Mouse (Mus musculus): ENCODE results near the gene Twsg1.

DNA sequence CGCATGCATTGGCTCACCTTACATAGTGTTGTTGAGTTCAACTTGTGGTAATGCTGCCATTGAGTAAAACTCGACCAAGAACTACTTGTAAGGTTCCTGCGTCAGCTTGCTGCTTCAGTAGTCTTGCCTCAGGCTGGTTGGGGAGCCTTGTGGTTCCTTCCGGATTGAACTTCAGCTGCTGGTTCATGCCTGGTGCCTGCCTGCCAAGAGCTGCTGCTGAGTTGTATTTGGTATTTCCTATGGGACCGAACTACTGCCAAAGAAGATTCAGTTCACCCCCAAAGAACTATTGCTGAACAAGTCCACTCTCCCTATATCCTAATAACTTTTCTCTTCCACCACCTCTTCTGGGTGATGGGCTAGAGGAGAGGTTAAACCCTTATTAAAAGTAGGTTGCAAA is 61.5 kb downstream of the Twsg1 start:
- TF ChIP-seq CTCF (IDR thresholded peaks at IDR 0.05; ENCODE audit: control insufficient read depth, insufficient read depth, insufficient read length) = no peak
- TF ChIP-seq USF1 (IDR thresholded peaks at IDR 0.05; ENCODE audit: low read depth) = no peak
- no peak for TF ChIP-seq CEBPB (IDR thresholded peaks at IDR 0.05; ENCODE audit: low read depth)
- TF ChIP-seq MYOD1 (IDR thresholded peaks at IDR 0.05; ENCODE audit: control insufficient read depth, insufficient read length, low read depth) = no peak
- TF ChIP-seq MAX (IDR thresholded peaks at IDR 0.05) = no peak

Measured in C2C12 (cell line).